Mouse (Mus musculus) G1E (cell line): ENCODE results near the gene Zcchc2.

Experiments used
- CTCF ChIP-seq: IDR thresholded peaks from 2 replicates; pipeline ENCODE4 v1.5.1; 2012; ENCODE audit warnings: low read depth, low read length, inconsistent platforms, mixed read lengths
- GATA1 ChIP-seq: IDR thresholded peaks from 2 replicates; pipeline ENCODE4 v1.6.1; 2012; ENCODE audit warnings: borderline replicate concordance, low read length, inconsistent platforms, mixed read lengths
- GATA2 ChIP-seq: IDR thresholded peaks from 2 replicates; pipeline ENCODE4 v1.6.1; 2012; ENCODE audit warnings: low read depth, low read length, inconsistent platforms, borderline replicate concordance

DNA sequence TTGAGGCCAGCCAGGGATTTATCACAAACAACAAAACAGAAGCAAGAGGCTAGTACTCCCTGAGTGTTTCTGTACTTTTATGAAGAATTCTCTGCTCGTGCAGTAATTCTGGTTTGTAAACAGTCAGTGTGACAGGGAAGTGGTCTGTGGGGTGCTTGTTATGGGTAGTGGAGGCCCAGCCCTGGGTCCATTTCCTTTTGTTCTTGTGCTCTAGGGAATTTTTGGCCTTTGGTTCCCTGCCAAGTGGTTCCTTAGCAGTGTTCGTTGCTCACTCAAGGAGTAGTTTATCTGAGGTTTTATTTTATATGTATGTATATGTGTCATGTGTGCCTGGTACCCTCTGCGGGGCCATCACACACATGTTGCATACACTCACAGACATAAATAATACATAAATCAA is 7.1 kb downstream of the Zcchc2 start:
- TF ChIP-seq CTCF (no peak), GATA2 (no peak), GATA1 (no peak)
